Mouse (Mus musculus) testis, adult 2 months (tissue): ENCODE results near the gene Wnt16. TPM values are rescaled to one million over a fixed set of nuclear protein-coding genes. Genes with fewer than 3 reads are reported as not detected.

Source experiments
- H3K27ac ChIP-seq: fragments of 200-500 bp; 2 replicates; pipeline ENCODE4 v1.5.1; 2012; ENCODE audit warnings: low read depth, low read length; ENCODE audit not compliant: control insufficient read depth, insufficient read depth
- H3K27me3 ChIP-seq: fragments of 200-500 bp; 2 replicates; pipeline ENCODE4 v1.6.1; 2012; ENCODE audit warnings: mild to moderate bottlenecking, low read length, moderate library complexity; ENCODE audit not compliant: control insufficient read depth, insufficient read depth
- H3K36me3 ChIP-seq: fragments of 200-500 bp; 2 replicates; pipeline ENCODE4 v1.6.1; 2012; ENCODE audit warnings: mild to moderate bottlenecking, low read length; ENCODE audit not compliant: control insufficient read depth, insufficient read depth
- H3K4me1 ChIP-seq: fragments of 200-500 bp; 2 replicates; pipeline ENCODE4 v1.6.1; 2012; ENCODE audit warnings: low read length; ENCODE audit not compliant: control insufficient read depth, insufficient read depth
- H3K4me3 ChIP-seq: fragments of 200-500 bp; 2 replicates; pipeline ENCODE4 v1.5.1; 2012; ENCODE audit warnings: low read depth, mild to moderate bottlenecking, low read length, moderate library complexity, mixed read lengths; ENCODE audit not compliant: control insufficient read depth
- CTCF ChIP-seq: fragments of 200-500 bp; IDR thresholded peaks from 2 replicates; pipeline ENCODE4 v1.5.1; 2012; ENCODE audit warnings: low read depth, mild to moderate bottlenecking, inconsistent platforms, low read length, moderate library complexity; ENCODE audit not compliant: control insufficient read depth, insufficient read depth, insufficient replicate concordance
- POLR2A ChIP-seq: fragments of 200-500 bp; IDR thresholded peaks from 2 replicates; pipeline ENCODE4 v1.6.1; 2012; ENCODE audit warnings: low read depth, mild to moderate bottlenecking, inconsistent platforms, low read length, moderate library complexity; ENCODE audit not compliant: control insufficient read depth
- polyA plus RNA-seq: library from polyadenylated mRNA; depleted of rRNA; stranded (reverse); fragments of >200 nt; gene quantifications from 2 replicates; pipeline ENCODE4 v1.2.3, GENCODE M21; 2012

The Wnt16 gene
- polyA plus RNA-seq, 1 experiment, result not detected

- Histone ChIP-seq H3K4me1 (peaks cover 13% of the 10 kb centered on the region), H3K36me3 (no peaks in the 10 kb centered on the region), H3K4me3 (no peak overlapping the region), H3K27ac (no peak overlapping the region), H3K27me3 (no peaks in the 10 kb centered on the region)
- TF ChIP-seq POLR2A (no peak), CTCF (no peak)
Observed at GRCm38 (mm10) chr6:22289461-22290021, 1.5 kb downstream of the Wnt16 start.

DNA sequence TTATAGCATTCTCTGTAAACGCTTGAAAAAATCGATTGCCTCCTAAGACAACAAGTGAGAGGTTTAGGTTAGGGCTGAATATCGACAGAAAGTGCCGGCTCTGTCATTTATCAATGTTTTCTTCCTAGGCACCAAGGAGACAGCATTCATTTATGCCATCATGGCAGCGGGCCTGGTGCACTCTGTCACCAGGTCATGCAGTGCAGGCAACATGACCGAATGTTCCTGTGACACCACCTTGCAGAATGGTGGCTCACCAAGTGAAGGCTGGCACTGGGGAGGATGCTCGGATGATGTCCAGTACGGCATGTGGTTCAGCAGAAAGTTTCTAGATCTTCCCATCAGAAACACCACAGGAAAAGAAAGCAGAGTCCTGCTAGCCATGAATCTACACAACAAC, 2.8 kb downstream of the Wnt16 start:
- H3K27ac ChIP-seq, result no peak overlapping the region
- peaks cover 13% of the 10 kb centered on the region for H3K4me1 ChIP-seq
- no peak overlapping the region for H3K4me3 ChIP-seq
- TF ChIP-seq POLR2A, result no peak
- TF ChIP-seq CTCF, result no peak
- no peaks in the 10 kb centered on the region for H3K36me3 ChIP-seq
- no peaks in the 10 kb centered on the region for H3K27me3 ChIP-seq

DNA sequence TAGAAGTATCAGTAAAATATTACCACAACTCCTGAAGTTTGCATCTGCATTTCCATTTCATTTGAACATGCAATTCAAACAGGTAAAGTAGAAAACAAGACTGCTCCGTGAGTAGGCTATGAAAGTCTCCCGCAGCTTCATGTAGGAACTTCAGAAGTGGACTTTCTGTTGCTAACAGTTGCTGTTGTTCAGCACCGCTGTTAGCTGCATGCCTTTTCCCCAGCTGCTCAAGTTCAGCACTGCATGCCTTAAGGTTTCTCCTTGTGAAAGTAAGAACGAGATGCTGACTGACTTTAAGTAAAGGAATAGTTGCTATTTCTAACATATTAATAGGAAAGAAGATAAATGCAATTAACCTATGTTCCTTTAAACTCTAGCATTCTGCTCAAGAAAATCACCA, 4.0 kb downstream of the Wnt16 start:
- H3K27me3 ChIP-seq, result no peaks in the 10 kb centered on the region
- no peaks in the 10 kb centered on the region for H3K36me3 ChIP-seq

GRCm38 (mm10) chr6:22293922-22294321, 5.9 kb downstream of the Wnt16 start:
- Histone ChIP-seq H3K27ac (no peak overlapping the region), H3K27me3 (no peaks in the 10 kb centered on the region), H3K4me3 (no peak overlapping the region), H3K4me1 (peaks cover 9% of the 10 kb centered on the region), H3K36me3 (no peaks in the 10 kb centered on the region)
- no peak for TF ChIP-seq CTCF
- no peak for TF ChIP-seq POLR2A

More for the DNA sequence above, 4.0 kb downstream of the Wnt16 start:
- Histone ChIP-seq H3K4me3 (no peak overlapping the region), H3K4me1 (peaks cover 13% of the 10 kb centered on the region), H3K27ac (no peak overlapping the region)
- TF ChIP-seq CTCF (no peak), POLR2A (no peak)

DNA sequence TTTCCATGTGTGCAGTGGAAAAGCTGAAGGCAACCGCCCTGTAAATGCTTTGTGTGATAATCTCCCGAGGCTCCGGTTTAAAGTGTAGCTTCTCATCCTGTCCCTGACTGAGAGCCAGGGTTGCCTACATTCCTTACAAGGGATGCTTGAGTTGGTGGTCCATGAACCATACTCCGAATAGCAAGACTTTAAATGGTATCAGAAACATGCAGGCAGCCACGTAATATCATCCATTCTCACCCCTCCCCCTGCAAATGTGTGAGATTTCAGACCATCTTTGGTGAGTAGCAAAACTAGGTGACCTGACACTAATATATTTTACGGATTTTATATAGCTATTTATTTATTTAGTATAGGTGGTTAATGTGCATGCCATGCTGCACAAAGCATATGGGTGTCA, 9.0 kb downstream of the Wnt16 start:
- TF ChIP-seq POLR2A, result no peak
- no peak for TF ChIP-seq CTCF

GRCm38 (mm10) chr6:22298059-22298458, 10.0 kb downstream of the Wnt16 start:
- Histone ChIP-seq H3K27me3 (no peaks in the 10 kb centered on the region), H3K27ac (no peak overlapping the region), H3K4me3 (no peak overlapping the region), H3K4me1 (peaks cover 3% of the 10 kb centered on the region; the same call in 1 of the 2 replicates), H3K36me3 (no peaks in the 10 kb centered on the region)
- TF ChIP-seq POLR2A (no peak), CTCF (no peak)

More for the DNA sequence above, 9.0 kb downstream of the Wnt16 start:
- no peaks in the 10 kb centered on the region for H3K27me3 ChIP-seq
- H3K36me3 ChIP-seq, result no peaks in the 10 kb centered on the region
- H3K27ac ChIP-seq, result no peak overlapping the region
- H3K4me1 ChIP-seq, result peaks cover 3% of the 10 kb centered on the region; the same call in 1 of the 2 replicates
- no peak overlapping the region for H3K4me3 ChIP-seq

DNA sequence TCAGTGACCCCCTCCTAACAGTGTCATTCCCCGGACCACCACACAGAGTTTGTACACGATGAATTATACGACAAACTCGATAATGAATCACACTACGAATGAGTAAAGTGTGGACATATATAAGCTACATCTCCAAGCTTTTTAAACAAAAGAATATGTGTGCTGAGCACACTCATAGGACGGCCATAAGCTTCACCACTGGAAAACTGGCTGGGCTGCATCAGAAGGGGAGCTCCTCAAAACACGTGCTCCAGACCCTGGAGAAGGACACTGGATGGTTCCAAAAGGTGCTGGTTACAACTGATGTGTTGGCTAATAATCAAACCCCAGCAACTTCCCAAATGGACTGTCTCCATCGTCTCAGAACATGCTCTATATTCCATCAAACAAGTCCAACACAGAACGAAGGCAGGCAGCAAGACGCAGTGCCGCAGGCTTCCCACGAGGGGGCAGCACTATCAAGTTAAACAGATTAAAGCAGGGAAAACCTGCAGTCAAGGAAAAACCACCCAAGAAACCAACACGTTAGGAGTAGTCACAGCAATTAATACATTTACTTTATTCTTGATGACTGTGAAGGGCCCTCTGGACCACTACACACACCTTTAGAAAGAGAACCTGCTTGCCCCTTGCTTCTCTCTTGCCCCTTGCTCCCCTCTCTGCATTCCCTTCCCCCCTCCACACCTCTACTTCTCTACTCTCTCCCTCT, 37.5 kb downstream of the Wnt16 start:
- Histone ChIP-seq H3K27me3 (no peaks in the 10 kb centered on the region), H3K4me1 (no peaks in the 10 kb centered on the region), H3K27ac (no peak overlapping the region), H3K4me3 (no peak overlapping the region), H3K36me3 (no peaks in the 10 kb centered on the region)
- TF ChIP-seq CTCF, result peak; percentile 81; the same call in 1 of the 2 replicates
- no peak for TF ChIP-seq POLR2A
